Mouse (Mus musculus) liver, postnatal 0 days (tissue): ENCODE results near the gene Cenpp. TPM values are rescaled to one million over a fixed set of nuclear protein-coding genes. Genes with fewer than 3 reads are reported as not detected.

Experiments
- ATAC-seq: fragments of 200-750 bp; cut with Nextera tagmentation; 2 replicates; pipeline ENCODE4 v1.8.0; 2017; ENCODE audit warnings: mild to moderate bottlenecking, moderate library complexity
- DNase-seq: peaks from one replicate; pipeline ENCODE4 v3.0.0-alpha.2; 2016
- H3K27ac ChIP-seq: fragments of 300-500 bp; sonication (generic); 2 replicates; pipeline ENCODE4 v1.5.1; 2014; ENCODE audit warnings: antibody characterized with exemption, moderate library complexity, mild to moderate bottlenecking, low read depth
- H3K27me3 ChIP-seq: fragments of 300-500 bp; sonication (generic); 2 replicates; pipeline ENCODE4 v1.6.1; 2014; ENCODE audit warnings: low read length, control low read depth, mixed read lengths; ENCODE audit not compliant: insufficient read depth
- H3K36me3 ChIP-seq: fragments of 300-500 bp; sonication (generic); replicated peaks from 2 replicates; pipeline ENCODE4 v1.6.1; 2014; ENCODE audit warnings: mild to moderate bottlenecking, control low read depth, low read length, moderate library complexity, mixed read lengths; ENCODE audit not compliant: insufficient read depth
- H3K4me1 ChIP-seq: fragments of 300-500 bp; sonication (generic); 2 replicates; pipeline ENCODE4 v1.6.1; 2014; ENCODE audit warnings: antibody characterized with exemption, mild to moderate bottlenecking, control low read depth; ENCODE audit not compliant: insufficient read depth
- H3K4me2 ChIP-seq: fragments of 300-500 bp; sonication (generic); 2 replicates; pipeline ENCODE4 v1.6.1; 2014; ENCODE audit warnings: low read depth, mild to moderate bottlenecking, low read length, moderate library complexity, mixed read lengths
- H3K4me3 ChIP-seq: fragments of 300-500 bp; sonication (generic); 2 replicates; pipeline ENCODE4 v1.5.1; 2014; ENCODE audit warnings: low read depth, low read length
- H3K9ac ChIP-seq: fragments of 300-500 bp; sonication (generic); replicated peaks from 2 replicates; pipeline ENCODE4 v1.6.1; 2014; ENCODE audit warnings: mild to moderate bottlenecking, moderate library complexity
- H3K9me3 ChIP-seq: fragments of 300-500 bp; sonication (generic); 2 replicates; pipeline ENCODE4 v1.6.1; 2016; ENCODE audit warnings: mild to moderate bottlenecking, control low read depth, low read length, mixed read lengths
- CTCF ChIP-seq: sonication (generic); IDR thresholded peaks from 2 replicates; pipeline ENCODE4 v1.5.1; 2016; ENCODE audit warnings: antibody characterized with exemption, low read depth
- EP300 ChIP-seq: IDR thresholded peaks from 2 replicates; pipeline ENCODE4 v1.6.1; 2016; ENCODE audit warnings: antibody characterized with exemption, low read depth, mild to moderate bottlenecking
- WGBS: fragments of 180-500 bp; shearing (Covaris S2); extraction: QIAGEN DNeasy Blood & Tissue Kit; methylation state at CpG from one replicate; pipeline ENCODE4 v1.1.7; 2014; ENCODE audit not compliant: insufficient replicate concordance; 5-methylcytosine and 5-hydroxymethylcytosine counted together
- polyA plus RNA-seq: library from polyadenylated mRNA; unstranded; fragments of >200 nt; fragmentation: Nextera tagmentation; extraction: Ambion mirVana; gene quantifications from 2 replicates; pipeline ENCODE4 v1.2.1, GENCODE M21; 2015

Gene Cenpp
- polyA plus RNA-seq, 1 experiment from 2014 or later = 13.7 TPM

DNA sequence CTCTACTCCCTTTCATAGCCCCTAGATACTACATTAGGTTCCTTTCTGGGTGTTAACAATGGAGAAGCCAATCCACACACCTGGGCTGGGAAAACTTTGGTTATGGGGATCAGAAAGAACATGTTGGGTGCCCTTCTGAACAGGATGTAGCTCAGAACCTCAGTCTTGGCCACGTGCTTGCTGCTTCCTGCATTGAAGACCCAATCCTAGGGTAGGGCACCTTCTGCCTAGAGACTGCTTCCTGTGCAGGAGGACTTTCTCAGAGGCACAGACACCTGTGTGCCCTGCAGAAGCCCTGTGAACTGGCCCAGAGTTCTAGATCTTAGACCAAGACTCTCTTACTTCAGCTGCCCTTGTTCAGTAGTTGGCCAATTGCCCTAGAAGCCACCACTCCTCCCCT lies 216.8 kb downstream of the Cenpp start:
- Histone ChIP-seq H3K4me1 (no peaks in the 10 kb centered on the region; the same call in 1 of the 2 replicates), H3K36me3 (peaks cover 26% of the 10 kb centered on the region), H3K4me2 (no peak overlapping the region), H3K9ac (no peak overlapping the region), H3K4me3 (no peak overlapping the region), H3K9me3 (no peaks in the 10 kb centered on the region), H3K27me3 (no peaks in the 10 kb centered on the region), H3K27ac (no peak overlapping the region)
- no peak for TF ChIP-seq EP300
- no peak for TF ChIP-seq CTCF
- no peak for DNase-seq
- 39% methylated on average over 1 of the region's 1 CpGs for WGBS
- no peak for ATAC-seq

DNA sequence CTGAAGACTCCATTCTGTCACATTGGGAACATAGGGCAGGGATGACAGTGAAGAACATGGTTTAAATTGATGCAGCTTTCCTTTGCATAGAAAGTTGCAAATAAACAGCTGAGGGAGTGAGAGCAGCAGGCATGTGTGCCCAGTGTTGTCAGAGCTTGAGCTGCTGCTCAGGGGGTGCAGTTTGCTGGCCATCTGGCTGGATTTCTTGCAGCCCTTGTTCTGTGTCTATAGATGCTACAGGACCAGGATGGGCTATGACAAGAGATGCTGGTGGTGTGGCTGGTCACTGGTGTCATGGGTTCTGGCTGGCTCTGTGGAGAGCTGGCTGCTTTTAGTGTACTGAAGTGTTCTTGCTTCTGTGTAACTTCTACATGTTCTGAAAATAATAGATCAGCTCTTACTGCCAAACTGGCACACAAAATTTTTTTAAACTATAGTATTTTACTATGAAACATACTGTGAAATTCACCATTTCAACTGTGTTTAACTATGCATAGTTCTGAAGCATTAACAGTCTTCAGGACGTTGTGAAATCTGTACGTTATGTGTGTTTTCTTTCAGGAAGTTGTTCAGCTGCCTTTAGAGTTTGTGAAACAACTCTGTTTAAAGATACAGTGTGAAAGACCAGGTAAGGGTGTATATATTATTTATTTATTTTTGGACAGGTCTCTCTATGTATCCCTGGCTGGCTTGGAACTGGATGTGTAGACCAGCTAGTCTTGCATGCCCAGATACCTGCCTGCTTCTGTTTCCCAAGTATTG lies 219.1 kb downstream of the Cenpp start:
- H3K9me3 ChIP-seq = no peaks in the 10 kb centered on the region
- H3K4me1 ChIP-seq = no peaks in the 10 kb centered on the region; the same call in 1 of the 2 replicates
- no peak for TF ChIP-seq EP300
- no peak for TF ChIP-seq CTCF

DNA sequence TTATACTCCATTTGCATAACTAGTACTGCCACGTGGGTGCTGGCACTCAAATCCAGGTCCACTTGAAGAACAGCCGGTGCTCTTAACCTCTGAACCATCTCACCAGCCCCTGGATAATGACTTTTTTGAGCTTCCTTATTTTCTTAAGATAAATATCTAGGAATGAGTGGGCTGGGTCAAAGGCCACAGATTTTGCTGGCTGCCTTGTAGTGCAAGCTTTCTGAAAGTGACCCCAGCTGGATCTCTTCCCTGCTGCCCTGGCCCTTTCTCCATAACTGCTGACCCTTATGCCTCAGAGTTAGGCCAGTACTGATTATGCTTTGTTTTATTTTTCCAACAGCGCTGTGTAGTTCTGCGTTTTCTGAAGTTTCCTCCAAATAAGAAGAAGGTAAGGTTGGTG lies 222.1 kb downstream of the Cenpp start:
- H3K9ac ChIP-seq = no peak overlapping the region
- H3K4me3 ChIP-seq = no peak overlapping the region
- TF ChIP-seq CTCF (no peak), EP300 (no peak)
- WGBS = 63% methylated on average over 4 of the region's 4 CpGs
- no peaks in the 10 kb centered on the region for H3K27me3 ChIP-seq
- ATAC-seq (no peak), DNase-seq (no peak)
- H3K4me1 ChIP-seq = peaks cover 7% of the 10 kb centered on the region
- no peak overlapping the region for H3K4me2 ChIP-seq
- H3K9me3 ChIP-seq = no peaks in the 10 kb centered on the region
- no peak overlapping the region for H3K27ac ChIP-seq
- peaks cover 11% of the 10 kb centered on the region; the same call in 1 of the 2 replicates for H3K36me3 ChIP-seq

More for the DNA sequence above, 219.1 kb downstream of the Cenpp start:
- 64% methylated on average over 2 of the region's 2 CpGs for WGBS
- DNase-seq (no peak), ATAC-seq (no peak)
- no peak overlapping the region for H3K9ac ChIP-seq
- no peaks in the 10 kb centered on the region for H3K27me3 ChIP-seq
- no peak overlapping the region for H3K27ac ChIP-seq
- H3K4me2 ChIP-seq = no peak overlapping the region
- no peak overlapping the region for H3K4me3 ChIP-seq
- peaks cover 26% of the 10 kb centered on the region for H3K36me3 ChIP-seq

DNA sequence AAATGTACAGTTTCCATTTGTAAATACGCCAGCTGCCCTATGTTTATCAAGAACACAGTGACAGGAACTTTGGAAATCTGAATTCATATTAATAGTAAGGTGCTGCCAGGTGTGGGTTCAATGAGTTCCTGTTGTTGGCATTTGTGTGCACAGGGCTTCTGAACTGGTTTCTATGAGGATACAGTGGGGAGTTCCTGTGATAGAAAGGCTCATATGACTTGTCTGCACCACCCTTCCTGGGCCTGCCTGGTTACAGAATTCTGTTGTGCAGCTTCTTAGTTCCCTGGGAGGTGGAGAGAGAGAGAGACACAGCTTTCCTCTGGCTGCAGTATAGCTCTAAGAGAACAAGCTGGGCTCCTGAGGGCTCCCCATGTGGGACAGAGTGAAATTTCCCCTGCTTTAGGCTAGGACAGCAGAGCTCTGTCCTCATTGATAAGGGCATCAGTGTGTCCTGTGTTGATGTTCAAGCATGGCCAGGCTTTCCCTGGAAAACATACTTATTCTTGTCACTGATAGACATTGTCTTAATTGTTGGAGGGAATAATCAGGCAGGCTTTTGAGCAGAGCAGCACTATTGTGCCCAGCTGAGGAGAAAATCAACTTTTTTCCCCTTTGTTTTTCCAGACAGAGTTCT lies 224.4 kb downstream of the Cenpp start:
- TF ChIP-seq CTCF (no peak), EP300 (no peak)
- DNase-seq (no peak), ATAC-seq (no peak)
- no peak overlapping the region for H3K4me2 ChIP-seq
- no peaks in the 10 kb centered on the region for H3K9me3 ChIP-seq
- 0 out of 2 replicates have a peak, but pooled peaks cover 7% of the 10 kb centered on the region for H3K36me3 ChIP-seq
- H3K27me3 ChIP-seq = no peaks in the 10 kb centered on the region
- H3K4me1 ChIP-seq = peaks cover 19% of the 10 kb centered on the region
- no peak overlapping the region for H3K4me3 ChIP-seq
- H3K27ac ChIP-seq = no peak overlapping the region
- WGBS = 78% methylated on average over 1 of the region's 1 CpGs
- H3K9ac ChIP-seq = no peak overlapping the region

DNA sequence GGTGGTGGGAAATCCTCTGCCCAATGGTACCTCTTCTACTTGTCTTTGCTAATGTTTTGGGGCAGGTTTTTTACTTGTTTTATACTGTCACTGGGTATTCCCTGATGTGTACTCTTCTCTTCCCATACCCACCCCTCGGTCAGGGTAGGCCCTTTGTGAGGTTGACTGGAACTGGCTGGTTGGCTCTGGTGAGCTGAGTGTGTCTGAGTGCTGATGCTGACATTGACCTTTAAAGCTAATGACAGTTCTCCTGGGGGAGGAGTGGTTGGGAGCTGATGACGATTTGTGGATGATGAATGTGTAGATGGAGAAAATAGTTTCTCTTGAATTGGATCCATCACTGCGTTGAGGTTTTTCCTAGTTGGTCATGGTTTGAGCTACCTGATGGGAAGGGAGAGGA lies 225.8 kb downstream of the Cenpp start:
- DNase-seq = no peak
- no peak overlapping the region for H3K27ac ChIP-seq
- 75% methylated on average over 3 of the region's 3 CpGs for WGBS
- H3K4me1 ChIP-seq = peaks cover 33% of the 10 kb centered on the region
- H3K9me3 ChIP-seq = no peaks in the 10 kb centered on the region
- no peak overlapping the region for H3K4me3 ChIP-seq
- no peak for ATAC-seq
- no peaks in the 10 kb centered on the region for H3K27me3 ChIP-seq
- no peak overlapping the region for H3K9ac ChIP-seq
- TF ChIP-seq EP300 (no peak), CTCF (no peak)
- H3K4me2 ChIP-seq = no peak overlapping the region
- no peaks in the 10 kb centered on the region for H3K36me3 ChIP-seq

- H3K9ac ChIP-seq = peak overlapping the region; percentile 74
- no peaks in the 10 kb centered on the region for H3K27me3 ChIP-seq
- H3K4me2 ChIP-seq = peak overlapping the region; percentile 98
- H3K9me3 ChIP-seq = no peaks in the 10 kb centered on the region
- no peak for ATAC-seq
- H3K36me3 ChIP-seq = no peaks in the 10 kb centered on the region
- H3K27ac ChIP-seq = no peak overlapping the region
- WGBS = 25% methylated on average over 4 of the region's 4 CpGs
- TF ChIP-seq CTCF (no peak), EP300 (no peak)
- no peak for DNase-seq
- peaks cover 43% of the 10 kb centered on the region for H3K4me1 ChIP-seq
- H3K4me3 ChIP-seq = peak overlapping the region; percentile 89
These were observed 230.6 kb downstream of the Cenpp start for GRCm38 (mm10) chr13:49421959-49422358.
